Mouse (Mus musculus): ENCODE data around the gene Rpl4. TPM values are rescaled to one million over a fixed set of nuclear protein-coding genes. Genes with fewer than 3 reads are reported as not detected.
A peak's percentile ranks its signal among the peaks of the same experiment; 100 is the strongest.

Rpl4 gene
- total and polyA plus RNA-seq, 3 experiments: 1,956 to 4,069 (median 1,996) TPM

DNA sequence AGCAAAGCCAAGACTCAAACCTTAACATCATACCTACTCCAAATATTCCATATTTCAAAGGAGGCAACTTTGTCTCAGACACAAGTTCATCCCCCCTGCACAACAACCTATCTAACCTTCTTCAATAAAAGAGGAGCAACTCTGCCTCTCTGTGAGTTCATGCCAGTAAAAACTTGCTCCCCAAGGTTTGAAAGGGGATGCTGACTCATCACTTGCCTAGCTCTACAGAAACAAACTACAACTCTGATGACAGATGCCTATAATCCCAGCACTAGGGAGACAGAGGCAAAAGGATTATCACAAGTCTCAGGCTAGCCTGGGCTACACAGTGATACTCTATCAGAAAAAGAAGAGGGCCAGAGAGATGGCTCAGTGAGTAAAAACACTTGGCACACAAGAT, 44.7 kb downstream of the Rpl4 start:
- no peak overlapping the region for H3K27ac ChIP-seq (ENCODE audit: insufficient read depth, low read depth)
- DNase-seq (ENCODE audit: extremely low read depth): no peak
- H3K79me2 ChIP-seq (replicated peaks; ENCODE audit: control insufficient read depth, extremely low read depth, insufficient read depth, poor library complexity, severe bottlenecking): peaks cover 5% of the 10 kb centered on the region
- in situ Hi-C loops (cut with MboI; ENCODE audit: low pct_ligation_motif_present, low pct_unique_long_range_greater_than_20kb, low sequenced_read_pairs): no loop called here
- TF ChIP-seq MAFK (IDR thresholded peaks at IDR 0.05; ENCODE audit: insufficient replicate concordance, low read length) (peak; percentile 58; the same call in 1 of the 2 replicates), NRF1 (IDR thresholded peaks at IDR 0.05; ENCODE audit: low read depth, low read length) (no peak)
- peaks cover 0 to 30% of the 10 kb centered on the region in 2 experiments; a peak in 2 of 4 replicates for H3K4me1 ChIP-seq (ENCODE audit: control insufficient read depth in 1 of 2, insufficient read depth in 2 of 2)
- peaks cover 4 to 62% of the 10 kb centered on the region in 2 experiments for H3K36me3 ChIP-seq (replicated peaks in 1 of 2; ENCODE audit: control insufficient read depth in 1 of 2, insufficient read depth in 1 of 2, low read length in 1 of 2)
- H3K9ac ChIP-seq (ENCODE audit: insufficient read depth, low read depth): no peak overlapping the region
- H3K9me3 ChIP-seq (replicated peaks; ENCODE audit: low read length): no peaks in the 10 kb centered on the region
- no peak overlapping the region for H3K4me3 ChIP-seq (replicated peaks in 1 of 3; ENCODE audit: low read depth in 2 of 3, low read length in 2 of 3, poor library complexity in 1 of 3)
- no peak overlapping the region for H3K4me2 ChIP-seq (ENCODE audit: insufficient read depth, low read depth, poor library complexity, severe bottlenecking)
- no peaks in the 10 kb centered on the region for H3K27me3 ChIP-seq (replicated peaks)
- dilution Hi-C loops (cut with MboI; ENCODE audit: extremely low pct_ligation_motif_present, extremely low pct_unique_long_range_greater_than_20kb, low sequenced_read_pairs): no loop called here

DNA sequence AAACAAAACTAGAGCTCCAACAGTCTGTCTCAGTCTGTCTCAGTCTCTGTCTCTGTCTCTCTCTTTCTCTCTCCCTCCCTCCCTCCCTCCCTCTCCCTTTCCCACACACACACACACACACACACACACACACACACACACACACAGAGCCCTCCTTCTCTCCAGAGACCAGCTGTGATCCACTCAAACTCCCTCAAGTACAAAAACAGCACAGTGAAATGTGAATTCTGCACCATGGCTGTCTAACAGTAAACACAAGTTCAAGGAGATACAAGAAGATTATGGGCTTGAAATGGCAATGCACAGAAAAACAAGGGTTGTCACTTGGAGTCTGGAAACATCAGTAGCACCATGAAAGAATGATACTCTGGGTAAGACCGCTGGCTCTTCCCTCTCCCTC, 46.1 kb downstream of the Rpl4 start:
- no peak for DNase-seq (ENCODE audit: extremely low read depth)
- Histone ChIP-seq H3K4me2 (ENCODE audit: insufficient read depth, low read depth, poor library complexity, severe bottlenecking) (no peak overlapping the region), H3K27me3 (replicated peaks) (no peaks in the 10 kb centered on the region), H3K4me3 (replicated peaks in 1 of 3; ENCODE audit: low read depth in 2 of 3, low read length in 2 of 3, poor library complexity in 1 of 3) (no peak overlapping the region), H3K79me2 (replicated peaks; ENCODE audit: control insufficient read depth, extremely low read depth, insufficient read depth, poor library complexity, severe bottlenecking) (peaks cover 7% of the 10 kb centered on the region), H3K27ac (ENCODE audit: insufficient read depth, low read depth) (no peak overlapping the region), H3K4me1 (ENCODE audit: control insufficient read depth in 1 of 2, insufficient read depth in 2 of 2) (peaks cover 0 to 30% of the 10 kb centered on the region in 2 experiments; a peak in 2 of 4 replicates), H3K36me3 (replicated peaks in 1 of 2; ENCODE audit: control insufficient read depth in 1 of 2, insufficient read depth in 1 of 2, low read length in 1 of 2) (peaks cover 0 to 56% of the 10 kb centered on the region in 2 experiments), H3K9me3 (replicated peaks; ENCODE audit: low read length) (no peaks in the 10 kb centered on the region), H3K9ac (ENCODE audit: insufficient read depth, low read depth) (no peak overlapping the region)
- dilution Hi-C loops (cut with MboI; ENCODE audit: extremely low pct_ligation_motif_present, extremely low pct_unique_long_range_greater_than_20kb, low sequenced_read_pairs) (no loop called here), in situ Hi-C loops (cut with MboI; ENCODE audit: low pct_ligation_motif_present, low pct_unique_long_range_greater_than_20kb, low sequenced_read_pairs) (no loop called here)
- TF ChIP-seq E2F4 (IDR thresholded peaks at IDR 0.05; ENCODE audit: insufficient replicate concordance, low read depth, low read length): no peak
- TF ChIP-seq ZKSCAN1 (IDR thresholded peaks at IDR 0.05; ENCODE audit: borderline replicate concordance, low read depth, low read length): no peak
- no peak for TF ChIP-seq NELFE (IDR thresholded peaks at IDR 0.05; ENCODE audit: low read depth, low read length)
- TF ChIP-seq BHLHE40 (IDR thresholded peaks at IDR 0.05; ENCODE audit: low read depth, low read length): no peak
- no peak for TF ChIP-seq SIN3A (IDR thresholded peaks at IDR 0.05; ENCODE audit: low read length)
- no peak for TF ChIP-seq ZC3H11A (IDR thresholded peaks at IDR 0.05; ENCODE audit: low read depth, low read length)

DNA sequence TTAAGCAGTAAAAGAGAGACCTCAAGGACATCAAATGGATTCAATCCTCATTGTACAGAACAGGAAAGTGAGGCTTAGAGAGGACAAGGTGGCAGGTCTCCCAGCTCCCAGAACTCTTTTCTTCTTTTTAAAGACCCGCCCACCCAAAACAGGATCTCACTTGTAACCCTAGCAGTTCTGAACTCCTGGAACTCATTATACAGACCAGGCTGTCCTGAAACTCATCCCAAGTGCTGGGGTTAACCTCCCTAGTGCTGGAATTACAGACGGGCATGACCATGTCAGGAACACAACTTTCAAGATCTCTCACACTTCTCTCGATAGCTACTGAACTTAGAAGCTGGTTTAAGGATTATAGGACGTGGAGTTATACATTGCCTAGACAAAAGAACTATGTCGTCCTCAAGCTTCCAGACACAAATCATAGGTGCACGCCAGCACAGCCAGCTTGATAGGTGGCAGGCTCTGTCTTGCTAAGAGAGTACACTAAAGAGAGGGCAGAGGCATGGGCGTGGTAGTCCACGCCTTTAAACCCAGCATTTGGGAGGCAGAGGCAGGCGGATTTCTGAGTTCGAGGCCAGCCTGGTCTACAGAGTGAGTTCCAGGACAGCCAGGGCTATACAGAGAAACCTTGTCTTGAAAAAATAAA, 46.7 kb downstream of the Rpl4 start:
- Histone ChIP-seq H3K27me3 (replicated peaks) (no peaks in the 10 kb centered on the region), H3K4me1 (ENCODE audit: control insufficient read depth in 1 of 2, insufficient read depth in 2 of 2) (peaks cover 0 to 30% of the 10 kb centered on the region in 2 experiments; a peak in 2 of 4 replicates), H3K4me3 (replicated peaks in 1 of 3; ENCODE audit: low read depth in 2 of 3, low read length in 2 of 3, poor library complexity in 1 of 3) (no peak overlapping the region), H3K79me2 (replicated peaks; ENCODE audit: control insufficient read depth, extremely low read depth, insufficient read depth, poor library complexity, severe bottlenecking) (peaks cover 7% of the 10 kb centered on the region), H3K9me3 (replicated peaks; ENCODE audit: low read length) (no peaks in the 10 kb centered on the region), H3K4me2 (ENCODE audit: insufficient read depth, low read depth, poor library complexity, severe bottlenecking) (no peak overlapping the region), H3K36me3 (replicated peaks in 1 of 2; ENCODE audit: control insufficient read depth in 1 of 2, insufficient read depth in 1 of 2, low read length in 1 of 2) (peaks cover 0 to 55% of the 10 kb centered on the region in 2 experiments), H3K27ac (ENCODE audit: insufficient read depth, low read depth) (no peak overlapping the region), H3K9ac (ENCODE audit: insufficient read depth, low read depth) (no peak overlapping the region)
- in situ Hi-C loops (cut with MboI; ENCODE audit: low pct_ligation_motif_present, low pct_unique_long_range_greater_than_20kb, low sequenced_read_pairs) (no loop called here), dilution Hi-C loops (cut with MboI; ENCODE audit: extremely low pct_ligation_motif_present, extremely low pct_unique_long_range_greater_than_20kb, low sequenced_read_pairs) (no loop called here)
- no peak for DNase-seq (ENCODE audit: extremely low read depth)
- TF ChIP-seq EP300 (IDR thresholded peaks at IDR 0.05; ENCODE audit: low read length) (no peak), SMC3 (IDR thresholded peaks at IDR 0.05; ENCODE audit: low read depth, low read length) (no peak), CHD1 (IDR thresholded peaks at IDR 0.05; ENCODE audit: low read depth, low read length) (no peak), IRF4 (IDR thresholded peaks at IDR 0.05; ENCODE audit: low read depth, low read length) (no peak), ETS1 (conservative IDR thresholded peaks at IDR 0.05; ENCODE audit: low read depth, low read length) (no peak), ELF1 (IDR thresholded peaks at IDR 0.05; ENCODE audit: low read depth, low read length) (no peak), USF2 (conservative IDR thresholded peaks at IDR 0.05; ENCODE audit: low read depth, low read length) (no peak), CHD2 (IDR thresholded peaks at IDR 0.05; ENCODE audit: low read length) (no peak), TCF12 (IDR thresholded peaks at IDR 0.05; ENCODE audit: low read depth, low read length) (no peak), JUND (conservative IDR thresholded peaks at IDR 0.05; ENCODE audit: low read depth, low read length) (no peak), MAFK (IDR thresholded peaks at IDR 0.05; ENCODE audit: insufficient replicate concordance, low read length) (no peak), USF1 (IDR thresholded peaks at IDR 0.05; ENCODE audit: low read depth, low read length) (no peak), ZC3H11A (IDR thresholded peaks at IDR 0.05; ENCODE audit: low read depth, low read length) (no peak), JUN (IDR thresholded peaks at IDR 0.05; ENCODE audit: insufficient read depth, low read depth, low read length) (no peak)
